ENCODE assay signal across 8 mouse cellular contexts in genomic region chr11:3266079-3266685, GRCm38 (mm10). TPM values are rescaled to one million over a fixed set of nuclear protein-coding genes. Genes with fewer than 3 reads are reported as not detected.
DNase-seq lines count a peak whose midpoint lies in the region; ATAC-seq and TF ChIP-seq lines count a peak whose summit lies in the region.

Drg1 (minus strand) TSS chr11:3266415.

- no peaks in the 10 kb centered on the region for H3K27me3 ChIP-seq in MEL (ENCODE audit: control insufficient read depth in 1 of 2, insufficient read depth in 2 of 2, low read length in 2 of 2)
- no peaks in the 10 kb centered on the region for H3K27me3 ChIP-seq in cerebellum, adult 2 months (ENCODE audit: control insufficient read depth, insufficient read depth, low read length)
- no peaks in the 10 kb centered on the region for H3K27me3 ChIP-seq in forebrain, postnatal 0 days (ENCODE audit: insufficient read depth, low read length)
- H3K27me3 ChIP-seq in lung, embryonic 15.5 days = no peaks in the 10 kb centered on the region

- peaks cover 21 to 32% of the 10 kb centered on the region in 2 experiments for H3K36me3 ChIP-seq in MEL (ENCODE audit: control insufficient read depth in 1 of 2, insufficient read depth in 2 of 2, low read length in 2 of 2)
- peaks cover 24% of the 10 kb centered on the region for H3K36me3 ChIP-seq in forebrain, postnatal 0 days (ENCODE audit: insufficient read depth)
- peaks cover 27% of the 10 kb centered on the region for H3K36me3 ChIP-seq in lung, embryonic 15.5 days

- no peak for TF ChIP-seq CTCF in MEL (IDR thresholded peaks at IDR 0.05 in 2 of 3, conservative IDR thresholded peaks at IDR 0.05 in 1 of 3; ENCODE audit: control insufficient read depth in 1 of 3, insufficient read depth in 1 of 3, low read depth in 2 of 3, low read length in 3 of 3, poor library complexity in 1 of 3, severe bottlenecking in 1 of 3)
- no peak for TF ChIP-seq CTCF in cerebellum, adult 2 months (IDR thresholded peaks at IDR 0.05; ENCODE audit: borderline replicate concordance, insufficient read depth, low read depth, low read length)
- no peak; the same call in 1 of the 2 replicates for TF ChIP-seq CTCF in forebrain, postnatal 0 days (IDR thresholded peaks at IDR 0.05; ENCODE audit: low read depth)

- H3K79me2 ChIP-seq in MEL (ENCODE audit: control insufficient read depth, insufficient read depth, low read length, poor library complexity) = peaks cover 33% of the 10 kb centered on the region

- H3K4me2 ChIP-seq in forebrain, postnatal 0 days (ENCODE audit: low read depth) = peak within 1 kb of the TSS; percentile 74
- H3K4me2 ChIP-seq in lung, embryonic 15.5 days = peak within 1 kb of the TSS; percentile 65

- no peak for TF ChIP-seq EP300 in MEL (IDR thresholded peaks at IDR 0.05; ENCODE audit: low read depth in 1 of 2, low read length in 2 of 2)

- peak; percentile 99 for ATAC-seq in forebrain, postnatal 0 days
- peak; percentile 99 for ATAC-seq in lung, embryonic 15.5 days (ENCODE audit: borderline replicate concordance, extremely low read depth, low FRiP score, low TSS enrichment)

- WGBS in cerebellum, adult 2 months = under 1% methylated on average over 71 of the region's 72 CpGs
- WGBS in forebrain, postnatal 0 days = 2% methylated on average over 58 of the region's 72 CpGs
- WGBS in lung, embryonic 15.5 days = 0% methylated on average over 64 of the region's 72 CpGs

- H3K9me3 ChIP-seq in MEL (replicated peaks; ENCODE audit: insufficient read depth, low read length) = no peaks in the 10 kb centered on the region
- H3K9me3 ChIP-seq in forebrain, postnatal 0 days (ENCODE audit: low read length) = no peaks in the 10 kb centered on the region
- H3K9me3 ChIP-seq in lung, embryonic 15.5 days = no peaks in the 10 kb centered on the region

- DNase-seq in MEL (ENCODE audit: low read depth, low spot score) = peak; percentile 99
- peak; percentile 92 to 94 for DNase-seq in cerebellum, adult 2 months
- peak; percentile 98 for DNase-seq in forebrain, postnatal 0 days
- peak; percentile 97 for DNase-seq in heart, postnatal 4 days
- DNase-seq in layer of hippocampus, adult 8-10 months (ENCODE audit: low spot score in 2 of 2) = peak; percentile 89 to 90
- peak; percentile 94 for DNase-seq in ovary, adult 18-20 months (ENCODE audit: low spot score)
- DNase-seq in thymus, postnatal 0 days (ENCODE audit: low spot score) = peak; percentile 95

- no peak for TF ChIP-seq RAD21 in MEL (IDR thresholded peaks at IDR 0.05; ENCODE audit: low read depth, low read length)

- H3K4me1 ChIP-seq in MEL (ENCODE audit: control insufficient read depth in 1 of 2, insufficient read depth in 2 of 2, low read length in 2 of 2) = peaks cover 5 to 21% of the 10 kb centered on the region in 2 experiments; a peak in 3 of 4 replicates
- no peaks in the 10 kb centered on the region for H3K4me1 ChIP-seq in cerebellum, adult 2 months (ENCODE audit: control insufficient read depth, insufficient read depth, low read length)
- peaks cover 9% of the 10 kb centered on the region for H3K4me1 ChIP-seq in forebrain, postnatal 0 days (ENCODE audit: insufficient read depth)
- peaks cover 21% of the 10 kb centered on the region for H3K4me1 ChIP-seq in lung, embryonic 15.5 days

- H3K9ac ChIP-seq in MEL (ENCODE audit: control insufficient read depth, low read depth, low read length, poor library complexity, severe bottlenecking) = peak within 1 kb of the TSS; percentile 92
- peak within 1 kb of the TSS; percentile 98 for H3K9ac ChIP-seq in forebrain, postnatal 0 days
- H3K9ac ChIP-seq in lung, embryonic 15.5 days = peak within 1 kb of the TSS; percentile 99

- peak within 1 kb of the TSS; percentile 60 for H3K27ac ChIP-seq in MEL (ENCODE audit: control insufficient read depth, low read depth, low read length)
- H3K27ac ChIP-seq in cerebellum, adult 2 months (ENCODE audit: insufficient read depth, low read length) = peak within 1 kb of the TSS; percentile 70
- peak within 1 kb of the TSS; percentile 97 for H3K27ac ChIP-seq in forebrain, postnatal 0 days (ENCODE audit: low read depth, low read length)
- H3K27ac ChIP-seq in lung, embryonic 15.5 days = peak within 1 kb of the TSS; percentile 95

- peak; percentile 91 to 98 for TF ChIP-seq POLR2A in MEL (IDR thresholded peaks at IDR 0.05; ENCODE audit: control insufficient read depth in 1 of 2, insufficient read depth in 1 of 2, low read depth in 1 of 2, low read length in 2 of 2, poor library complexity in 1 of 2)
- TF ChIP-seq POLR2A in cerebellum, adult 2 months (IDR thresholded peaks at IDR 0.05; ENCODE audit: borderline replicate concordance, insufficient read depth, low read length) = peak; percentile 93

- H3K4me3 ChIP-seq in MEL (ENCODE audit: control insufficient read depth in 1 of 2, insufficient read depth in 1 of 2, low read depth in 2 of 2, low read length in 2 of 2) = peak within 1 kb of the TSS; percentile 82 to 88
- H3K4me3 ChIP-seq in cerebellum, adult 2 months (replicated peaks; ENCODE audit: insufficient read depth, low read depth, low read length) = peak within 1 kb of the TSS; percentile 83
- peak within 1 kb of the TSS; percentile 99 for H3K4me3 ChIP-seq in forebrain, postnatal 0 days (ENCODE audit: low read depth, low read length)
- H3K4me3 ChIP-seq in lung, embryonic 15.5 days = peak within 1 kb of the TSS; percentile 95

TF ChIP-seq in MEL, 35 proteins besides CTCF, POLR2A, EP300 and RAD21:
- TF ChIP-seq ZC3H11A (IDR thresholded peaks at IDR 0.05; ENCODE audit: low read depth, low read length) (no peak), BHLHE40 (IDR thresholded peaks at IDR 0.05; ENCODE audit: borderline replicate concordance, low read depth, low read length) (no peak), SMC3 (IDR thresholded peaks at IDR 0.05; ENCODE audit: low read depth, low read length) (no peak), MXI1 (IDR thresholded peaks at IDR 0.05; ENCODE audit: low read depth, low read length) (peak; percentile 47), NRF1 (IDR thresholded peaks at IDR 0.05; ENCODE audit: insufficient read depth, low read depth, low read length, poor library complexity, severe bottlenecking) (peak; percentile 96), TCF12 (IDR thresholded peaks at IDR 0.05; ENCODE audit: low read depth, low read length) (peak; percentile 65), ZKSCAN1 (IDR thresholded peaks at IDR 0.05; ENCODE audit: low read depth, low read length) (no peak), ZMIZ1 (IDR thresholded peaks at IDR 0.05; ENCODE audit: low read depth, low read length) (peak; percentile 96), ELF1 (IDR thresholded peaks at IDR 0.05; ENCODE audit: low read depth, low read length) (peak; percentile 66; the same call in 1 of the 2 replicates), UBTF (IDR thresholded peaks at IDR 0.05; ENCODE audit: borderline replicate concordance, insufficient read depth, low read depth, low read length) (peak; percentile 60), USF2 (IDR thresholded peaks at IDR 0.05; ENCODE audit: borderline replicate concordance in 1 of 2, insufficient read depth in 1 of 2, low read depth in 1 of 2, low read length in 2 of 2) (no peak), MAX (IDR thresholded peaks at IDR 0.05; ENCODE audit: low read length) (peak; percentile 51; the same call in 1 of the 2 replicates), POLR2AphosphoS5 (IDR thresholded peaks at IDR 0.05; ENCODE audit: borderline replicate concordance, low read depth, low read length) (no peak; the same call in 1 of the 2 replicates), USF1 (IDR thresholded peaks at IDR 0.05; ENCODE audit: low read depth, low read length) (no peak), POLR2AphosphoS2 (IDR thresholded peaks at IDR 0.05; ENCODE audit: low read length) (peak; percentile 98), ETS1 (IDR thresholded peaks at IDR 0.05; ENCODE audit: low read depth, low read length) (no peak; the same call in 1 of the 2 replicates), CHD2 (IDR thresholded peaks at IDR 0.05; ENCODE audit: low read length) (peak; percentile 91), GATA1 (IDR thresholded peaks at IDR 0.05; ENCODE audit: low read depth, low read length) (no peak), MAZ (IDR thresholded peaks at IDR 0.05; ENCODE audit: low read depth, low read length) (peak; percentile 72; the same call in 1 of the 2 replicates), GABPA (IDR thresholded peaks at IDR 0.05; ENCODE audit: low read depth, low read length) (no peak), SIN3A (IDR thresholded peaks at IDR 0.05; ENCODE audit: low read length) (peak; percentile 60), MYB (IDR thresholded peaks at IDR 0.05; ENCODE audit: low read depth, low read length) (no peak), TAL1 (IDR thresholded peaks at IDR 0.05; ENCODE audit: low read length) (no peak), NELFE (IDR thresholded peaks at IDR 0.05; ENCODE audit: low read depth, low read length) (peak; percentile 98), TBP (IDR thresholded peaks at IDR 0.05; ENCODE audit: low read depth, low read length) (peak; percentile 86), HCFC1 (IDR thresholded peaks at IDR 0.05; ENCODE audit: low read depth, low read length) (peak; percentile 85)

RNA-seq across cellular contexts. Expression of gene Drg1, which starts in this region (rescaled TPM):
- total RNA-seq in MEL (2012; rRNA removed) = 204 and 212 TPM in 2 replicates
- polyA plus RNA-seq in MEL (2012; ENCODE audit: insufficient read depth in 1 of 2, insufficient read length in 2 of 2, low read depth in 1 of 2, low replicate concordance in 2 of 2, missing spikeins in 1 of 2) = 1,000 to 10,000 TPM in 1 of 2 experiments, 100 to 1,000 TPM in 1; 161 to 1,664 TPM
- 83.2 and 85.9 TPM in 2 replicates for polyA plus RNA-seq in cerebellum, adult 2 months (2012; rRNA removed)
- 115 and 147 TPM in 2 replicates for total RNA-seq in forebrain, postnatal 0 days (2014; rRNA removed)
- 201 and 218 TPM in 2 replicates for polyA plus RNA-seq in forebrain, postnatal 0 days (2015; fragmentation: Nextera tagmentation; extraction: Ambion mirVana)
- total RNA-seq in heart, postnatal 4 days (2021) = 10 to 100 TPM; 77.9 to 84.2 TPM
- total RNA-seq in layer of hippocampus, adult 8-10 months (2022) = 100 to 1,000 TPM in 2 of 4 experiments, 10 to 100 TPM in 2; 89.3 to 113 (median 99.1) TPM
- polyA plus RNA-seq in lung, embryonic 15.5 days (2015; fragmentation: Nextera tagmentation; extraction: Ambion mirVana) = 251 and 257 TPM in 2 replicates
- polyA plus RNA-seq in thymus, postnatal 0 days (2015; fragmentation: Nextera tagmentation; extraction: Ambion mirVana) = 246 and 250 TPM in 2 replicates

Comparison
In these comparisons a context has a peak if more than half of its experiments do, and no peak if none do; other contexts are left out.
1. Peak in every context shown above with its lines: DNase-seq, ATAC-seq, H3K4me3 ChIP-seq and H3K27ac ChIP-seq.